Mouse (Mus musculus) MN1 (cell line): ENCODE measurements around the gene Gm21866.
"Not testable (repeated sequence)": the region's sequence is repeated elsewhere in the genome, so short reads cannot be mapped to it uniquely, and the experiment has no call there.

Experiments
- DNase-seq: peaks from one replicate; pipeline ENCODE4 v3.0.0-alpha.2; 2016; ENCODE audit warnings: low spot score

The Gm21866 gene

GRCm38 (mm10) chrY:13465479-13465878 is at the start of gene Gm21866:
Gene Gm21866, minus strand, starts transcription at chrY:13465579.
- not testable (repeated sequence) for DNase-seq

DNA sequence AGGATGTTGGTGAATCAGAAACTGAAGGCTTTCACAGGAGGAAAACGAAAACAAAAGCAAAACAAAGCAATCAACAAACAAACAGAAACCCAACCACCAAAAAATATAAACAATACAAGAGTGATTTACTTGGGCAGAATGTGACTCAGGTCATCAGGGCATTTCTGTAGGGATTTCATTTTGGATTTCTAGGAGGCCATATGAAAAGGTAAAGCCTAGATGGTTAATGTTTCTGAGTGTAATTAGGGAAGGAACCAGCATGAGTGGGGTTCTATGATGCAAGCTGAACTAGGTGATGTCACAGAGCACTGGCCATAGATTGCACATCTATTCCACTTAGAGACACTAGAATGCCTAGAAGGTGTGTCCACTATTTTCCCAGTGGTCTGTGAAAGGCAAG is 28.3 kb upstream of the Gm21866 start, which contains the start of gene Gm20773:
Gene Gm20773 (plus strand): TSS at position 301 of the 400 bp plus-strand sequence.
- not testable (repeated sequence) for DNase-seq
